Mouse (Mus musculus): Measurements from ENCODE around the gene Higd1b.

- TF ChIP-seq CTCF (IDR thresholded peaks at IDR 0.05; ENCODE audit: extremely low read depth, insufficient read depth, low read length) = no peak
- TF ChIP-seq POLR2A (IDR thresholded peaks at IDR 0.05; ENCODE audit: extremely low read depth, insufficient read depth, low read length) = no peak
Observed at GRCm38 (mm10) chr11:102787688-102788177, 47.9 kb upstream of the Higd1b start.

Data from cortical plate, adult 2 months (tissue).